Mouse (Mus musculus) T-helper 17 cell (primary cell): ENCODE results near the gene Ccdc57.
"Not testable (repeated sequence)": the region's sequence is repeated elsewhere in the genome, so short reads cannot be mapped to it uniquely, and the experiment has no call there.

ENCODE experiments used
- in situ Hi-C, 2 experiments: fragments of 300-600 bp; cut with MboI, MseI; formaldehyde crosslinking; loops; 1 replicate in 1 of 2; 2 replicates in 1 of 2; pipeline ENCODE4 v1.15.1; 2025; ENCODE audit warnings: high pct_unique_total_duplicates in 2 of 2

Ccdc57 gene

GRCm38 (mm10) chr11:120904561-120904960 lies 28.1 kb downstream of the Ccdc57 start:
- in situ Hi-C loops = no loop called here

- in situ Hi-C loops = no loop called here
Observed at GRCm38 (mm10) chr11:120903159-120903850, 29.4 kb downstream of the Ccdc57 start.

- in situ Hi-C loops = no loop called here
Observed at GRCm38 (mm10) chr11:120902487-120903142, 30.1 kb downstream of the Ccdc57 start.

GRCm38 (mm10) chr11:120901729-120902486 lies 30.8 kb downstream of the Ccdc57 start:
- in situ Hi-C loops = no loop called here

GRCm38 (mm10) chr11:120900276-120901244 lies 32.1 kb downstream of the Ccdc57 start:
- in situ Hi-C loops = no loop called here

- in situ Hi-C loops = loop anchor here in 1 of 2 experiments (10.0 kb wide), 1 partner anchor 157 kb away; no protein-coding TSS in a partner anchor
Observed at GRCm38 (mm10) chr11:120898114-120898548, 34.5 kb downstream of the Ccdc57 start.

- in situ Hi-C loops = loop anchor here in 1 of 2 experiments (10.0 kb wide), 1 partner anchor 159 kb away; no protein-coding TSS in a partner anchor
Observed at GRCm38 (mm10) chr11:120895441-120895840, 37.2 kb downstream of the Ccdc57 start.

GRCm38 (mm10) chr11:120894397-120894796 lies 38.3 kb downstream of the Ccdc57 start:
- in situ Hi-C loops = loop anchor here in 1 of 2 experiments (10.0 kb wide), 1 partner anchor 160 kb away; no protein-coding TSS in a partner anchor

GRCm38 (mm10) chr11:120889216-120889615 lies 43.5 kb downstream of the Ccdc57 start:
- in situ Hi-C loops = no loop called here

GRCm38 (mm10) chr11:120888718-120889117 lies 44.0 kb downstream of the Ccdc57 start:
- in situ Hi-C loops = no loop called here

- in situ Hi-C loops = no loop called here
Observed at GRCm38 (mm10) chr11:120887502-120887901, 45.2 kb downstream of the Ccdc57 start.

- in situ Hi-C loops = no loop called here
Observed at GRCm38 (mm10) chr11:120886462-120886861, 46.2 kb downstream of the Ccdc57 start.

- in situ Hi-C loops = no loop called here
Observed at GRCm38 (mm10) chr11:120883601-120884000, 49.1 kb downstream of the Ccdc57 start.

- in situ Hi-C loops = no loop called here
Observed at GRCm38 (mm10) chr11:120882931-120883330, 49.7 kb downstream of the Ccdc57 start.

- in situ Hi-C loops = no loop called here
Observed at GRCm38 (mm10) chr11:120873206-120873605, 59.5 kb downstream of the Ccdc57 start.

- in situ Hi-C loops = no loop called here
Observed at GRCm38 (mm10) chr11:120871521-120871920, 61.2 kb downstream of the Ccdc57 start.

GRCm38 (mm10) chr11:120865816-120866215 lies 66.9 kb downstream of the Ccdc57 start:
- in situ Hi-C loops = no loop called here

GRCm38 (mm10) chr11:120862819-120863218 lies 69.9 kb downstream of the Ccdc57 start:
- in situ Hi-C loops = no loop called here

- in situ Hi-C loops = not testable (repeated sequence)
Observed at GRCm38 (mm10) chr11:120855938-120856337, 76.7 kb downstream of the Ccdc57 start.

GRCm38 (mm10) chr11:120853788-120854187 lies 78.9 kb downstream of the Ccdc57 start:
- in situ Hi-C loops = no loop called here

GRCm38 (mm10) chr11:120853158-120853557 lies 79.5 kb downstream of the Ccdc57 start:
- in situ Hi-C loops = no loop called here
